Mouse (Mus musculus): Measurements from ENCODE around the gene Clec3b.

- TF ChIP-seq CTCF (IDR thresholded peaks at IDR 0.05; ENCODE audit: insufficient read depth, low read length) = no peak
- TF ChIP-seq POLR2A (IDR thresholded peaks at IDR 0.05; ENCODE audit: borderline replicate concordance, extremely low read depth, low read depth, low read length) = no peak
Measured at GRCm38 (mm10) chr9:123104362-123104761, 46.4 kb upstream of the Clec3b start.

All from lung, adult 2 months (tissue).